Mouse (Mus musculus) lung, adult 2 months (tissue): Measurements from ENCODE around the gene Kars.

ENCODE experiments used
- CTCF ChIP-seq: fragments of 200-500 bp; IDR thresholded peaks from 2 replicates; pipeline ENCODE4 v1.5.1; 2011; ENCODE audit warnings: mild to moderate bottlenecking, low read length, control low read depth; ENCODE audit not compliant: insufficient read depth
- POLR2A ChIP-seq: fragments of 200-500 bp; IDR thresholded peaks from 2 replicates; pipeline ENCODE4 v1.6.1; 2011; ENCODE audit warnings: low read depth, mild to moderate bottlenecking, control low read depth, low read length, borderline replicate concordance; ENCODE audit errors: extremely low read depth

GRCm38 (mm10) chr8:111964849-111965561 lies 46.1 kb downstream of the Kars start:
- TF ChIP-seq CTCF (no peak), POLR2A (no peak)
